Mouse (Mus musculus) kidney, postnatal 10 days (tissue): ENCODE results near the gene B3galnt1.
A peak's percentile ranks its signal among the peaks of the same experiment; 100 is the strongest.
"Not testable (repeated sequence)": the region's sequence is repeated elsewhere in the genome, so short reads cannot be mapped to it uniquely, and the experiment has no call there.

Source experiments
- DNase-seq: peaks from one replicate; pipeline ENCODE4 v3.0.0; 2021; ENCODE audit warnings: mixed read lengths

The B3galnt1 gene

GRCm38 (mm10) chr3:69598261-69599165 lies at the start of gene B3galnt1:
TSS of gene B3galnt1 (minus strand) at chr3:69598960.
- DNase-seq: peak; percentile 80

DNA sequence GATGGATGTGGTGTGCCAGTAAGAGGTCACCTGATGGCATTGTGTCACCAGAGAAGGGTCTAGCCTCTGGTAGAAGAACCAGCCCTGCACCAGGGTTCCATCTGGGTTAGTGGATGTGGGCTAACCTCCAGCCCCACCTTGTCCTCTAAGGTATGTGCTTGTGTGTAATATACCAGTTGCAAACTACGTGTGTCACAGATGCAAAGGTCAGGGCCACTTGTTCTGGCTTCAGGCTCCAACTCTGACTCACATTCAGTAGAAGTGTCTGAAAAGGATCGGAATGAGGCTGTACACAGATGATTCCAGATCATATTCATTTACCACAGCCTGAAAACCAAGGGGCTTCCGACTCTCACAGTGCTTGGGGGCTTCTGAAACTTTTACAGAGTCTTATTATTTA lies 35.8 kb upstream of the B3galnt1 start:
- no peak for DNase-seq

GRCm38 (mm10) chr3:69633706-69634420 lies 35.1 kb upstream of the B3galnt1 start:
- no peak for DNase-seq

DNA sequence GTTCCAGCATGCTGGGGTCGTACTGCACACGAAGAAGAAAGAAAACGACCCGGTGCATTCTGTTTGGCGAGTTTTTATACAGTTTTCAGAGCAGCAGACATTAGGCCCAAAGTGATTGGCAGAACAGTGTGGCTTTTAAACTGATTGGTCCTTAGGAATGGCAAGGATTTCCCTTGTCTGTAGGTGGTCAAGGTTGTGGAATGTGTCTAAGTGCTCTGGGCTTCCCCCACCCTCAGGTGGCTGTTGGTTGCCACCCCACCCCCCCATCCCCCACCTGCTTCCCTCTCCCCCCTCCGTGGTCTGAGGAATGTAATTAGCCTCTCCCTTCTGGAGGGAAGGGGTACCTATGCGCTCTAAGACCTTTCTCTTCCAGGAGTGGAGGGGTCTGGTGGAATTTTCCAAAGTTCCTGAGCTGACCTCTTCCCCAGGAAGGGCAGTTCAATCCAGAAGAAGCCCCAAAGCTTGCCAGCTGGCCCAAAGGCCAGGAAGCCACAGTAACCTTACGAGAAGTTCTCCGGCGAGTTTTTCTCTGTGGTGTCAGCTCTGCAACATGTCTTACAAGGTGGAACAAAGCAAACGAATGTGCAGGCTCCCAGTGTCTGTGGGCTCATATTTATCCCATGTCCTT lies 28.3 kb upstream of the B3galnt1 start:
- peak; percentile 6 for DNase-seq

DNA sequence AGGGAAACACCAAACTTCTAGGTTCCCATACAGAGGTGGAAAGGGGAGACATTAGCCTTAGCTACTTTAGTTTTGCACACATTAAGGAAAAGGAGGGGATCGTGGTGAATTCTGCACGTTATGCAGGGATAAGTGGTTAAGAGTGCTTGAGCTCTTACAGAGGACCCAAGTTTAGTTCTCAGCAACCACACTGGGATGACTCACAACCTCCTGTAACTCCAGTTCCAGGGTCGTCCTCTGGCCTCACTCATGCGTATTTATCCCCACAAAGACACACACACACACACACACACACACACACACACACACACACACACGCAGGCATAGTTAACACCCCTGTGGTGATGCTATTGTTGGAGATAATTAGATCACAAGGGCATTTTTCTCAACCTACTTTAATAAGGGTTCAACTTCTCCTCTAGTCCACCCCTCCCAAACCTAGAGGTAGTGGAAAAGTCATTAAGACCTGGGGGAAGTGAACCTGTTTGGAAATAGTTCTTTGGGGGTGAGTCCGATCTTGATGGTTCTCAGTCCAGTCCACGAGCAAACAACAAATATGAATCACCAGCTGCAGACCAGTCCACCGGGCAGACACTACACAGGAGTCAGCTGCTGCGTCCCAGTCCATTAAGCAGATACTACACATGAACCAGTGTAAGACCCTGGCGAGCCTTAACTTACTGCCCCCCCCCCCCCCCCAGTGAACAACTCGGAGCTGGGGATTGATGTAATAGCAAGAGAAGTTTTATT lies 27.6 kb upstream of the B3galnt1 start:
- DNase-seq: no peak

DNA sequence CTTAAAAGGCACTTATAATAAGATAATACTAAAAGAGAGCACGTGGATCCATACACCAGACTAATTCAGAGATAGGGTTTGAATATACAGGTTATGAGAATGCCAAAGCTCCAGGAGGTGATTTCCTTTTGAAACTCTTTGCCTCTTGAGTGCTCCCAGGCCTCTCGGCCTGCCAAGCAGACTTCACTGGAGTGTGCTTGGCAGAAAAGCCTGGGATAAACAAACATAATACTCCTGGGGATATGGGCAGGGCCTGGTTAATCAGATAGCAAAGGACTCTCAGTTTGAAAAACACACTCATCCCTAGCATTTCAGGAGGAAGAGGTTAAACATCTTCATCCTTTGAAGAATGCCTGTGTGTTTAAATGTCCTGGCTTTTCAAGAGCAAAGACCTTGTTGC lies 25.4 kb upstream of the B3galnt1 start:
- no peak for DNase-seq

- DNase-seq: no peak
Measured at GRCm38 (mm10) chr3:69607909-69608308, 9.1 kb upstream of the B3galnt1 start.

DNA sequence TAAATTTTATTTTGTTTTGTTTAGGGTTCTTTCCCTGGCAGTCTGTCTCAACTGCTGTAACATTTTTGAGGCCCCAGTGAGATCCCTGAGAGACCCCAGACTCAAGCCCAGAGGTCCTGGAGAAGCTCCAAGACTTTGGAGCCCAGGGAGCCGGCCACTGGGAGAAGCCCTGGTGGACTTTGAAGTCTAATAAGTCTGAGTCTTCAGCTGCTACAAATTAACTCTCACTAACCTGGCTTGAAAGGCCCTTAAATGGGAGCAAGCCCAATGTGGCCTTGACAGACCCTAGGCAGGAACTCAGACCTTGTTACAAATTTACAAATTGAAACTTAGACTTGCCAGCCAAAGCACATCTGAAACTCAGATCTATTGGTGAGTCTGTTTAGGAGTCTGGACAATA lies 8.7 kb upstream of the B3galnt1 start:
- DNase-seq: peak; percentile 37

DNA sequence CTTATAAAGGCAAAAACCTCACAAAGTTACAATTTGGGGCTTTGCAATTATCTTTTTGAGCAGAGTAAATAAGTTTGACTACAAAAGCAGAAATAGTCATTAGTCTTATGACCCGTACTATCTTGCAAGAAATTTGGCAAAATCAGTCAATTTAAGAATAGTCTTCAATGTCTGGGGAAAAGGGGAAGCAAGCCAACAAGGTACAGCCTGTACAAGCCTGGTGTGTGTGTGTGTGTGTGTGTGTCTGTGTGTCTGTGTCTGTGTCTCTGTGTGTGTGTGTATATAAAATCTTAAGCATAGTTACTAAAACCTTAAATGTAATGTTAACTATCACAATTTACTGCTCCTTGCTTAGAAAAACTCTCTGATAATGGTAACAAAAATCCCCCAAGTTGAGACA lies 8.2 kb upstream of the B3galnt1 start:
- DNase-seq: no peak

- DNase-seq: no peak
Measured at GRCm38 (mm10) chr3:69599166-69599500, 373 bp upstream of the B3galnt1 start.

DNA sequence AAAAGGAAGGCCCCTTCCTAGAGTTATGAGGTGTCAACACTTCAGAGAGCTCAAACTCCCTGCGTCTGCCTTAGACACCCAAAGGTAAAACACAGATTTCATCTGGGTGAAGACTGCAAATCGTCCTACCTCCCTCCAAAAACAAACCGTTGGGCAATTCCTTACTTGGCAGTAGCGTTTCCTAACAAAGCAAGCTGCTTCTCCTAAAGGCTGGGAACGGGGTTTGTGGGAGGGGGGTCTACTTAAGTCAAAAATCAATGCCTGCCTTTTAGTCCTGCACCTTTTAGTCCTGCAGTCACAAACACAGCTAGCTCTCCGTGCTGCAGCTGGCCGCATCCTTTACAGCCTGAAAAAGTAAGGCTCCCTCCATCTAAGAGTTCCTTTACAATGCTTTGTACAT lies 944 bp downstream of the B3galnt1 start:
- DNase-seq: no peak

DNA sequence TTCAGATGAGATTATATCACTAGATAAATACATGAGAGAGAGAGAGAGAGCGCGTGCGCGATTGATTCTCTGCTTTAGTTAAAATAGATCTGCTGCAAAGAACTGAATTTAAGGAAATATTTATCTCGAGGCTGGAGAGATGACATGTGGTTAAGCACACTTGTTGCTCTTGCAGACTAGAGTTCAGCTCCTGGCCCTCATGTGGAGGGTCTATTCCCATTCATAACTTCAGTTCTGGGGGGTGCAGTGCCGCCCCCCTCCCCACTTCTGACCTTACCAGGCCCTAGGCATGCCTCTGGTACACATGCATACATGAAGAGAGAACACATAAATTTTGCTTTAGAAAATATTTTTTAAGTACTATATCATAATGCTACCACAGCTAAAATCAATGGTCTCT lies 1.5 kb downstream of the B3galnt1 start:
- DNase-seq: no peak

DNA sequence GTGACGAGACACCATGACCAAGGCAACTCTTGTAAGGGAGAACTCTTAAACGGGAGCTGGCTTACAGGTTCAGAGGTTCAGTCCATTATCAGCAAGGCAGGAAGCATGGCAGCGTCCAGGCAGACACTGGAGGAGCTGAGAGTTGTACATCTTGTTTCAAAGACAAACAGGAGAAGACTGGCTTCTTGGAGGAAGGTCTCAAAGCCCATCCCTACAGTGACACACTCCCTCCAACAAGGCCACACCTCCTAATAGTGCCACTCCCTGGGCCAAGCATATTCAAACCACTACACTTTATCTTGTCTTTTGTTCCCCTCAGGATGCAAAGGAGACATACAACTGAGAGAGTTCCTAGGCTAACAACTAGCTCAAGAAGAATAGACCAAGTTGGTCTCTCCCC lies 2.6 kb downstream of the B3galnt1 start:
- no peak for DNase-seq

DNA sequence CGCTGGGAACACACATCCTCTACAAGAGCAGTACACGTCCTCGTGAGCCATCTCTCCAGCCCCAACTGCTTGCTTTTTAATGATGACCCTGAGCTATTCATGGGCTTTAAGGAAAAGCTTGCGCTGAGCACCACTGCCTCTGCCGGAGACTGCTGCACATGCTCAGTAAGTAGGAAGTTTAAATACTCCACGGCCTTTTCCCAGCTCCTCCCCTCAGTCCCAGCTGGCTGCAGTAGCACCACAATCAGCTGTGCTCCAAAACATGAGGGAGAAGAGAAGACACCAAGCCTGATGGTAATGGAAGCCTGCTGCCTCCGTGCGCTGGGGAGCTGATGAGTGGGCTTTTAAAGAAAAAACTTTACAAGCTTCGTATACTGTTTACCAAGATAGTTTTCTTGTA lies 4.7 kb downstream of the B3galnt1 start:
- no peak for DNase-seq

GRCm38 (mm10) chr3:69593426-69593825 lies 5.3 kb downstream of the B3galnt1 start:
- DNase-seq: no peak

DNA sequence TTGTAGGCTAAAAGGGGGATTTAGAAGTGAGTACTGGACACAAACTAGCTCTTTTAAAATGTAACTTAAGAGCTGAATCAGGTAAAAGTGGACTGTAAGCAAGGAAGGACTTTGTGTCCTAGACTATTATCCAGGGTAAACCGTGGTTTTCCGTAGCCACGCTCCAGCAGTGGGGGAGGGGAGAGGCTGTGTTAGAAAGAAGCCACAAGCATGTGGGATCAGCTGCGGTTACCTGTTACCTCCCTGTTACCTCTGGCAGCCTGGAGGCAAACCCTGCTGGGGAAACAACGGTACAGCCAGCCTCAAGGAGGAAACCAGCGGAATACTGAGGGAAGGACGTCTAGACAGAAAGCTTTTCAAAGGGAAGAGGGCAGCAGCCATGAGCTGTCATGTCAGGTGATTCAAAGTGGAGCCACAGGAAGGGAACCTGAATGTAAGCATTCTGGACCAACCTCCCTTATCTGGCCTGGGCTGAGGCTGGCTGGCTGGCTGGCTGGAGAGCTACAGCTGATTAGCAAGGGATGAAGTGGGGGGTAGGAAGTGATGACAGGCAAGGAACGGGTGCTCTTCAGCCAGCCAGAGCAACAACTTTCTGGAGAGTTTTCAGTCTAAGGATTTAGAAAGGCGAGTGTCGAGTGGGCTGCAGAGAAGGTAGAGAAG lies 10.5 kb downstream of the B3galnt1 start:
- peak; percentile 79 for DNase-seq

DNA sequence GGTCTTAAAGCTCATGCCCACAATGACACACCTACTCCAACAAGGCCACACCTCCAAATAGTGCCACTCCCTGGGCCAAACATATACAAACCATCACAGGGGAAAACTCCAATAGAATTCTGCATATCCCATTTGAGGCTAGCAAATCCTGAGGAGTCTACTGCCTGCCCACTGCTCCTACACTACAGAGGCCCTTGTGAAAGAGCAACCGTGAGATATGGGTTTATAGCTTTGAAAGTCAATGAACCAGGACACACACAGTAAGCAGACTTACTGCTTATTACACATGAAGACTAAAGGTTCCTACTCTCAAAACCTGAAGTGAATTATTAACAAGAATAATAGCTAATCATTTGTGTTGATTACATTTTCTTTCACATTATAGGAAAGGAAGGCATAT lies 15.0 kb downstream of the B3galnt1 start:
- no peak for DNase-seq

DNA sequence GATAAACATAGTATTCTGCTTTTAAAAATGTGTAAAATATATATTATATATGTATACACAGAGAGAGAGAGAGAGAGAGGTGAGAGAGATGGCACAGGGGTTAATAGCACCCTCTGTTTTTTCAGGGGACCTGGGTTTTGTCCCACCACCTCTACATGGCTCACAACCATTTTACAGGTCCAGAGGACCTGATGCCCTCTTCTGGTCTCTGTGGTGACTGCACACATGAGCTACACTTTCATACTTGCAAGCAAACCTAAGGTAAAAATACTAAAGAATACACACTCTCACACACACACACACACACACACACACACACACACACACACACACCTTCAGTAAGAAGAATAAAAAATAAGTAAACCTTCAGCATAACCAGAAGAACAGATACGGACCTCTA lies 20.0 kb downstream of the B3galnt1 start:
- DNase-seq: no peak

DNA sequence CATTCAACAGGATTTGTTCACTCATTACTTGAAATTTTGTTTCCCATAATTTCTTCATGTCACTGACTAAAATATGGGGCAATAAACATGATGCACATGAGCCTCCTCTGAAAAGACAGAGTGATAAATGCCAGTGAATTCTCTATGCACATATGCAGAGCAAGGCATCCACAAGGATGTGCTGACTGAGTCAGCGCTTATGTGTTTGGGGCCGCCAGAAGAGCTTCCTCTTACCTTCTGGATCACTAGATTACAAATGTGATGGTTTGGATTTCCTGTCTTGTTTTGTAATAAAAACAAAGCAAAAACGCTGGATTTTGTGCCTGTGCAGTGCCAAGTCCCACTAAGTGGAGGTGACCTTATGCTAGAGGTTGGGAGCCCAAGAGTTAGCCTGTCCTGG lies 22.0 kb downstream of the B3galnt1 start:
- DNase-seq: no peak

GRCm38 (mm10) chr3:69575577-69575976 lies 23.2 kb downstream of the B3galnt1 start:
- no peak for DNase-seq

GRCm38 (mm10) chr3:69572561-69572960 lies 26.2 kb downstream of the B3galnt1 start:
- no peak for DNase-seq

GRCm38 (mm10) chr3:69565586-69565985 lies 33.2 kb downstream of the B3galnt1 start:
- DNase-seq: not testable (repeated sequence)

GRCm38 (mm10) chr3:69563406-69563805 lies 35.4 kb downstream of the B3galnt1 start:
- DNase-seq: peak; percentile 33
